Mouse (Mus musculus) spleen, adult 12 weeks (tissue): ENCODE measurements around the gene Syt8.

ENCODE experiments used
- DNase-seq: peaks from one replicate; pipeline ENCODE4 v3.0.0; 2022; ENCODE audit warnings: low spot score

Gene Syt8

GRCm38 (mm10) chr7:142408686-142409085, 26.0 kb upstream of the Syt8 start:
- no peak for DNase-seq

- DNase-seq: no peak
Observed at GRCm38 (mm10) chr7:142409603-142410002, 25.0 kb upstream of the Syt8 start.

GRCm38 (mm10) chr7:142413285-142413684, 21.4 kb upstream of the Syt8 start:
- no peak for DNase-seq

- DNase-seq: no peak
Observed at GRCm38 (mm10) chr7:142415314-142415713, 19.3 kb upstream of the Syt8 start.

GRCm38 (mm10) chr7:142416225-142416624, 18.4 kb upstream of the Syt8 start:
- DNase-seq: no peak

GRCm38 (mm10) chr7:142418027-142418426, 16.6 kb upstream of the Syt8 start:
- DNase-seq: no peak

GRCm38 (mm10) chr7:142418679-142419078, 16.0 kb upstream of the Syt8 start:
- DNase-seq: no peak

- DNase-seq: no peak
Observed at GRCm38 (mm10) chr7:142419887-142420286, 14.8 kb upstream of the Syt8 start.

- DNase-seq: no peak
Observed at GRCm38 (mm10) chr7:142421826-142422225, 12.8 kb upstream of the Syt8 start.

GRCm38 (mm10) chr7:142425641-142426213, 8.9 kb upstream of the Syt8 start:
- no peak for DNase-seq

- no peak for DNase-seq
Observed at GRCm38 (mm10) chr7:142428213-142428612, 6.4 kb upstream of the Syt8 start.

GRCm38 (mm10) chr7:142430160-142430678, 4.4 kb upstream of the Syt8 start:
- DNase-seq: no peak

- DNase-seq: no peak
Observed at GRCm38 (mm10) chr7:142431106-142431505, 3.5 kb upstream of the Syt8 start.

GRCm38 (mm10) chr7:142433623-142434022, 1.0 kb upstream of the Syt8 start:
- DNase-seq: no peak

GRCm38 (mm10) chr7:142435524-142435923, 874 bp downstream of the Syt8 start:
- DNase-seq: peak; percentile 40

GRCm38 (mm10) chr7:142437324-142437723, 2.7 kb downstream of the Syt8 start:
- DNase-seq: no peak

- DNase-seq: no peak
Observed at GRCm38 (mm10) chr7:142439966-142440365, 5.3 kb downstream of the Syt8 start.

- no peak for DNase-seq
Observed at GRCm38 (mm10) chr7:142440657-142441114, 6.0 kb downstream of the Syt8 start.

GRCm38 (mm10) chr7:142441585-142441984, 6.9 kb downstream of the Syt8 start, which contains the start of gene Tnni2:
Gene Tnni2, plus strand, starts transcription at chr7:142441808.
- no peak for DNase-seq

GRCm38 (mm10) chr7:142442081-142442907, 7.6 kb downstream of the Syt8 start:
- DNase-seq: no peak

- DNase-seq: no peak
Observed at GRCm38 (mm10) chr7:142442908-142443420, 8.3 kb downstream of the Syt8 start.

GRCm38 (mm10) chr7:142443474-142443873, 8.8 kb downstream of the Syt8 start:
- DNase-seq: no peak

GRCm38 (mm10) chr7:142444171-142444570, 9.5 kb downstream of the Syt8 start:
- DNase-seq: no peak
